Mouse (Mus musculus): ENCODE results near the gene Ppp1r15b.
A peak's percentile ranks its signal among the peaks of the same experiment; 100 is the strongest.

The Ppp1r15b gene

GRCm38 (mm10) chr1:133119931-133120712 is 10.8 kb upstream of the Ppp1r15b start:
- no peak for DNase-seq (ENCODE audit: extremely low read depth, low read depth)

GRCm38 (mm10) chr1:133121246-133121645 is 9.7 kb upstream of the Ppp1r15b start:
- DNase-seq (ENCODE audit: extremely low read depth, low read depth), result no peak

- DNase-seq (ENCODE audit: extremely low read depth, low read depth), result no peak
Measured at GRCm38 (mm10) chr1:133124137-133124536, 6.8 kb upstream of the Ppp1r15b start.

GRCm38 (mm10) chr1:133125640-133126364 is 5.1 kb upstream of the Ppp1r15b start:
- DNase-seq (ENCODE audit: extremely low read depth, low read depth), result no peak

GRCm38 (mm10) chr1:133126365-133126740 is 4.6 kb upstream of the Ppp1r15b start:
- no peak for DNase-seq (ENCODE audit: extremely low read depth, low read depth)

- no peak for DNase-seq (ENCODE audit: extremely low read depth, low read depth)
Measured at GRCm38 (mm10) chr1:133127328-133127727, 3.6 kb upstream of the Ppp1r15b start.

GRCm38 (mm10) chr1:133129471-133130221 is 1.3 kb upstream of the Ppp1r15b start:
- peak; percentile 51 for DNase-seq (ENCODE audit: extremely low read depth, low read depth)

- no peak for DNase-seq (ENCODE audit: extremely low read depth, low read depth)
Measured at GRCm38 (mm10) chr1:133131561-133131905, 590 bp downstream of the Ppp1r15b start.

- DNase-seq (ENCODE audit: extremely low read depth, low read depth), result no peak
Measured at GRCm38 (mm10) chr1:133131936-133132335, 993 bp downstream of the Ppp1r15b start.

- DNase-seq (ENCODE audit: extremely low read depth, low read depth), result no peak
Measured at GRCm38 (mm10) chr1:133132388-133133326, 1.7 kb downstream of the Ppp1r15b start.

GRCm38 (mm10) chr1:133133425-133133824 is 2.5 kb downstream of the Ppp1r15b start:
- peak; percentile 92 for DNase-seq (ENCODE audit: extremely low read depth, low read depth)

- no peak for DNase-seq (ENCODE audit: extremely low read depth, low read depth)
Measured at GRCm38 (mm10) chr1:133134071-133134470, 3.1 kb downstream of the Ppp1r15b start.

- DNase-seq (ENCODE audit: extremely low read depth, low read depth), result no peak
Measured at GRCm38 (mm10) chr1:133134881-133135280, 3.9 kb downstream of the Ppp1r15b start.

GRCm38 (mm10) chr1:133135808-133136207 is 4.9 kb downstream of the Ppp1r15b start:
- DNase-seq (ENCODE audit: extremely low read depth, low read depth), result peak; percentile 53

- no peak for DNase-seq (ENCODE audit: extremely low read depth, low read depth)
Measured at GRCm38 (mm10) chr1:133138401-133138800, 7.5 kb downstream of the Ppp1r15b start.

GRCm38 (mm10) chr1:133146014-133147009 is 15.4 kb downstream of the Ppp1r15b start:
- DNase-seq (ENCODE audit: extremely low read depth, low read depth), result no peak

GRCm38 (mm10) chr1:133147324-133147723 is 16.4 kb downstream of the Ppp1r15b start:
- DNase-seq (ENCODE audit: extremely low read depth, low read depth), result no peak

GRCm38 (mm10) chr1:133148122-133148521 is 17.2 kb downstream of the Ppp1r15b start:
- DNase-seq (ENCODE audit: extremely low read depth, low read depth), result no peak

- no peak for DNase-seq (ENCODE audit: extremely low read depth, low read depth)
Measured at GRCm38 (mm10) chr1:133150556-133150955, 19.6 kb downstream of the Ppp1r15b start.

GRCm38 (mm10) chr1:133152213-133152612 is 21.3 kb downstream of the Ppp1r15b start:
- DNase-seq (ENCODE audit: extremely low read depth, low read depth), result no peak

Measured in MEL-GATA-1-ER (cell line).